Mouse (Mus musculus): Measurements from ENCODE around the gene Mmp8.

Mmp8 gene

GRCm38 (mm10) chr9:7593272-7593812, 35.1 kb downstream of the Mmp8 start:
- no peak for DNase-seq (ENCODE audit: low read depth)

- DNase-seq (ENCODE audit: low read depth): peak; percentile 93
These were observed 36.7 kb downstream of the Mmp8 start for GRCm38 (mm10) chr9:7594816-7595540.

GRCm38 (mm10) chr9:7602982-7603742, 44.9 kb downstream of the Mmp8 start:
- DNase-seq (ENCODE audit: low read depth): peak; percentile 76

- DNase-seq (ENCODE audit: low read depth): no peak
These were observed 45.7 kb downstream of the Mmp8 start for GRCm38 (mm10) chr9:7604005-7604404.

GRCm38 (mm10) chr9:7605638-7606037, 47.4 kb downstream of the Mmp8 start:
- no peak for DNase-seq (ENCODE audit: low read depth)

All from NIH3T3 (cell line).